Comparison of ENCODE assay signal across 9 mouse cellular contexts in genomic region chr6:87809651-87810161, GRCm38 (mm10). TPM values are rescaled to one million over a fixed set of nuclear protein-coding genes. Genes with fewer than 3 reads are reported as not detected.
DNase-seq lines count a peak whose midpoint lies in the region; ATAC-seq and TF ChIP-seq lines count a peak whose summit lies in the region.
"Had no signal": no experiment of that assay in that cellular context is flagged by ENCODE, and none has a peak within 500 bp of the region (broad histone marks: within the 10 kb centered on the region; RNA-seq: fewer than 3 reads in every experiment).

No protein-coding gene starts in this region.

- no peak overlapping the region for H3K27ac ChIP-seq in heart, embryonic 11.5 days (ENCODE audit: low read depth, low read length)
- H3K27ac ChIP-seq in thymus, adult 2 months (ENCODE audit: control insufficient read depth, insufficient read depth, low read length), result peak overlapping the region; percentile 23; the same call in 1 of the 2 replicates
- H3K27ac ChIP-seq in limb, embryonic 14.5 days (replicated peaks; ENCODE audit: low read depth, low read length), result no peak overlapping the region
- no peak overlapping the region for H3K27ac ChIP-seq in left cerebral cortex, adult 2 months
- H3K27ac ChIP-seq: embryonic facial prominence, embryonic 12.5 days had no signal

- peaks cover 8% of the 10 kb centered on the region for H3K4me1 ChIP-seq in heart, embryonic 11.5 days (ENCODE audit: control insufficient read depth, insufficient read depth, low read length)
- H3K4me1 ChIP-seq in thymus, adult 2 months (replicated peaks; ENCODE audit: control insufficient read depth, insufficient read depth, low read length), result peaks cover 15% of the 10 kb centered on the region
- H3K4me1 ChIP-seq in limb, embryonic 14.5 days (ENCODE audit: control insufficient read depth, insufficient read depth, low read length), result peaks cover 10% of the 10 kb centered on the region

- no peak for DNase-seq in heart, adult 18-20 months
- no peak for DNase-seq in thymus, adult 2 months
- DNase-seq in thymus, postnatal 36 days, result no peak
- DNase-seq in limb, embryonic 14.5 days (ENCODE audit: low spot score), result no peak
- no peak for DNase-seq in left cerebral cortex, postnatal 36 days (ENCODE audit: low spot score in 2 of 2)
- DNase-seq in left cerebral cortex, adult 2 months (ENCODE audit: extremely low spot score in 1 of 2, low spot score in 2 of 2), result no peak
- DNase-seq in frontal cortex, postnatal 25 days (ENCODE audit: low spot score in 2 of 2), result no peak

- no peak overlapping the region for H3K4me3 ChIP-seq in heart, embryonic 11.5 days (ENCODE audit: low read depth, low read length)
- no peak overlapping the region for H3K4me3 ChIP-seq in thymus, adult 2 months (ENCODE audit: control insufficient read depth, insufficient read depth, low read length)
- peak overlapping the region; percentile 81; the same call in 1 of the 2 replicates for H3K4me3 ChIP-seq in limb, embryonic 14.5 days (replicated peaks; ENCODE audit: low read length)
- no peak overlapping the region for H3K4me3 ChIP-seq in left cerebral cortex, adult 2 months

- no peaks in the 10 kb centered on the region for H3K9me3 ChIP-seq in heart, embryonic 11.5 days (replicated peaks; ENCODE audit: control insufficient read depth, low read length)
- H3K9me3 ChIP-seq in limb, embryonic 14.5 days (ENCODE audit: control insufficient read depth, low read length), result no peaks in the 10 kb centered on the region
- H3K9me3 ChIP-seq: embryonic facial prominence, embryonic 12.5 days had no signal

- 0 out of 2 replicates have a peak, but pooled peaks cover under 1% of the 10 kb centered on the region for H3K36me3 ChIP-seq in heart, embryonic 11.5 days (ENCODE audit: control insufficient read depth, insufficient read depth, low read length)
- H3K36me3 ChIP-seq in thymus, adult 2 months (ENCODE audit: control insufficient read depth, insufficient read depth, low read length), result no peaks in the 10 kb centered on the region
- peaks cover 14% of the 10 kb centered on the region for H3K36me3 ChIP-seq in limb, embryonic 14.5 days (ENCODE audit: control insufficient read depth, insufficient read depth, low read length)

- intact Hi-C loops in left cerebral cortex, postnatal 36 days (cut with DNase I), result no loop called here
- intact Hi-C loops in left cerebral cortex, adult 2 months (cut with DNase I), result no loop called here

- no peak for TF ChIP-seq POLR2A in thymus, adult 2 months (IDR thresholded peaks at IDR 0.05; ENCODE audit: control insufficient read depth, extremely low read depth, insufficient read depth, low read length, poor library complexity)
- no peak for TF ChIP-seq POLR2A in limb, embryonic 14.5 days (IDR thresholded peaks at IDR 0.05; ENCODE audit: borderline replicate concordance, extremely low read depth, insufficient read depth, insufficient read length)

- 0 out of 2 replicates have a peak overlapping the region, but pooled peaks have one; percentile 11 for H3K9ac ChIP-seq in heart, embryonic 11.5 days (ENCODE audit: low read depth, low read length)
- no peak overlapping the region for H3K9ac ChIP-seq in limb, embryonic 14.5 days (ENCODE audit: low read depth, low read length, severe bottlenecking)
- H3K9ac ChIP-seq: embryonic facial prominence, embryonic 12.5 days had no signal

- WGBS in heart, embryonic 11.5 days (ENCODE audit: insufficient replicate concordance), result 86% methylated on average over 6 of the region's 6 CpGs
- 74% methylated on average over 6 of the region's 6 CpGs for WGBS in thymus, adult 2 months
- 82% methylated on average over 6 of the region's 6 CpGs for WGBS in limb, embryonic 14.5 days

- ATAC-seq in heart, embryonic 11.5 days (replicated peaks; ENCODE audit: insufficient number of reproducible peaks, low FRiP score, low TSS enrichment), result no peak
- no peak for ATAC-seq in limb, embryonic 14.5 days (ENCODE audit: low FRiP score, low read depth)

- no peak for TF ChIP-seq CTCF in thymus, adult 2 months (IDR thresholded peaks at IDR 0.05; ENCODE audit: borderline replicate concordance, control insufficient read depth, extremely low read depth, insufficient read depth, low read length, poor library complexity)
- TF ChIP-seq CTCF in left cerebral cortex, adult 2 months (IDR thresholded peaks at IDR 0.05), result no peak

- H3K4me2 ChIP-seq in heart, embryonic 11.5 days, result peak overlapping the region; percentile 97
- no peak overlapping the region; the same call in 1 of the 2 replicates for H3K4me2 ChIP-seq in limb, embryonic 14.5 days (replicated peaks; ENCODE audit: low read depth, low read length, severe bottlenecking)

- H3K27me3 ChIP-seq in heart, embryonic 11.5 days (ENCODE audit: control insufficient read depth, insufficient read depth, low read length), result no peaks in the 10 kb centered on the region
- H3K27me3 ChIP-seq in thymus, adult 2 months (ENCODE audit: control insufficient read depth, insufficient read depth, low read length), result no peaks in the 10 kb centered on the region
- H3K27me3 ChIP-seq in limb, embryonic 14.5 days (ENCODE audit: control insufficient read depth, insufficient read depth, low read length), result no peaks in the 10 kb centered on the region
- H3K27me3 ChIP-seq: embryonic facial prominence, embryonic 12.5 days had no signal

RNA-seq across cellular contexts. Expression of gene Rab43, which starts 2.3 kb away (rescaled TPM):
- 6.4 and 6.9 TPM in 2 replicates for polyA plus RNA-seq in heart, embryonic 11.5 days (2014; fragmentation: Nextera tagmentation; extraction: Ambion mirVana)
- total RNA-seq in heart, adult 18-20 months (2021), result 10 to 100 TPM in 1 of 2 experiments, 1 to 10 TPM in 1; 7.6 to 10.2 TPM
- polyA plus RNA-seq in thymus, adult 2 months (2012; rRNA removed), result 54.4 and 56.0 TPM in 2 replicates
- polyA plus RNA-seq in limb, embryonic 14.5 days (2012; rRNA removed), result 13.3 and 23.7 TPM in 2 replicates
- polyA plus RNA-seq in limb, embryonic 14.5 days (2014; fragmentation: Nextera tagmentation; extraction: Ambion mirVana), result 14.3 and 15.1 TPM in 2 replicates
- total RNA-seq in left cerebral cortex, postnatal 36 days (2021), result 10 to 100 TPM; 14.1 to 18.1 TPM
- 10 to 100 TPM; 14.4 to 14.7 TPM for total RNA-seq in left cerebral cortex, adult 2 months (2021)

RNA-seq across cellular contexts. Expression of gene Gm45140, which starts 25.9 kb away (rescaled TPM):
- polyA plus RNA-seq in heart, embryonic 11.5 days (2014; fragmentation: Nextera tagmentation; extraction: Ambion mirVana), result 2.3 TPM in 2 replicates
- 1 to 10 TPM in 1 of 2 experiments, under 1 TPM in 1; 0.74 to 1.3 TPM for total RNA-seq in heart, adult 18-20 months (2021)
- 0.56 and 1.2 TPM in 2 replicates for polyA plus RNA-seq in thymus, adult 2 months (2012; rRNA removed)
- polyA plus RNA-seq in limb, embryonic 14.5 days (2012; rRNA removed), result 4.5 and 9.1 TPM in 2 replicates
- polyA plus RNA-seq in limb, embryonic 14.5 days (2014; fragmentation: Nextera tagmentation; extraction: Ambion mirVana), result 2.7 and 4.3 TPM in 2 replicates
- 1 to 10 TPM; 1.4 to 3.0 TPM for total RNA-seq in left cerebral cortex, postnatal 36 days (2021)
- 1 to 10 TPM; 2.7 to 3.5 TPM for total RNA-seq in left cerebral cortex, adult 2 months (2021)

RNA-seq across cellular contexts. Expression of gene Isy1, which starts 28.9 kb away (rescaled TPM):
- polyA plus RNA-seq in heart, embryonic 11.5 days (2014; fragmentation: Nextera tagmentation; extraction: Ambion mirVana), result 28.1 and 36.5 TPM in 2 replicates
- total RNA-seq in heart, adult 18-20 months (2021), result 10 to 100 TPM; 21.1 to 23.9 TPM
- polyA plus RNA-seq in thymus, adult 2 months (2012; rRNA removed), result 50.7 and 51.1 TPM in 2 replicates
- polyA plus RNA-seq in limb, embryonic 14.5 days (2012; rRNA removed), result 39.2 and 51.5 TPM in 2 replicates
- polyA plus RNA-seq in limb, embryonic 14.5 days (2014; fragmentation: Nextera tagmentation; extraction: Ambion mirVana), result 39.1 and 41.8 TPM in 2 replicates
- 10 to 100 TPM; 24.3 to 39.2 TPM for total RNA-seq in left cerebral cortex, postnatal 36 days (2021)
- total RNA-seq in left cerebral cortex, adult 2 months (2021), result 10 to 100 TPM; 35.8 to 40.6 TPM

RNA-seq across cellular contexts. Expression of gene Gp9, which starts 31.8 kb away (rescaled TPM):
- polyA plus RNA-seq in heart, embryonic 11.5 days (2014; fragmentation: Nextera tagmentation; extraction: Ambion mirVana), result 6.1 and 7.1 TPM in 2 replicates
- total RNA-seq in heart, adult 18-20 months (2021), result 1 to 10 TPM; 1.2 TPM
- polyA plus RNA-seq in thymus, adult 2 months (2012; rRNA removed), result 1.2 and 2.6 TPM in 2 replicates
- polyA plus RNA-seq in limb, embryonic 14.5 days (2012; rRNA removed), result 1.4 and 2.5 TPM in 2 replicates
- polyA plus RNA-seq in limb, embryonic 14.5 days (2014; fragmentation: Nextera tagmentation; extraction: Ambion mirVana), result 1.9 and 2.0 TPM in 2 replicates
- 1 to 10 TPM; 1.3 to 1.9 TPM for total RNA-seq in left cerebral cortex, postnatal 36 days (2021)
- 1 to 10 TPM in 1 of 2 experiments, under 1 TPM in 1; 0.54 to 1.4 TPM for total RNA-seq in left cerebral cortex, adult 2 months (2021)

RNA-seq across cellular contexts. Expression of gene Cnbp, which starts 41.2 kb away (rescaled TPM):
- 886 and 909 TPM in 2 replicates for polyA plus RNA-seq in heart, embryonic 11.5 days (2014; fragmentation: Nextera tagmentation; extraction: Ambion mirVana)
- total RNA-seq in heart, adult 18-20 months (2021), result 100 to 1,000 TPM; 335 to 351 TPM
- 302 and 311 TPM in 2 replicates for polyA plus RNA-seq in thymus, adult 2 months (2012; rRNA removed)
- polyA plus RNA-seq in limb, embryonic 14.5 days (2012; rRNA removed), result 437 and 460 TPM in 2 replicates
- 1,093 and 1,108 TPM in 2 replicates for polyA plus RNA-seq in limb, embryonic 14.5 days (2014; fragmentation: Nextera tagmentation; extraction: Ambion mirVana)
- 100 to 1,000 TPM; 248 to 250 TPM for total RNA-seq in left cerebral cortex, postnatal 36 days (2021)
- total RNA-seq in left cerebral cortex, adult 2 months (2021), result 100 to 1,000 TPM; 255 to 275 TPM
